Mouse (Mus musculus) central nervous system, embryonic 18 days (tissue): ENCODE data around the gene Ptprc. TPM values are rescaled to one million over a fixed set of nuclear protein-coding genes. Genes with fewer than 3 reads are reported as not detected.

Experiments
- polyA plus RNA-seq: library from polyadenylated mRNA; depleted of rRNA; stranded (reverse); fragments of >200 nt; gene quantifications from 2 replicates; pipeline ENCODE4 v1.2.3, GENCODE M21; 2012; rRNA removed

The Ptprc gene
- polyA plus RNA-seq = 0.84 and 1.1 TPM in 2 replicates

GRCm38 (mm10) chr1:138175494-138175893 is at the start of gene Ptprc:
TSS of gene Ptprc (minus strand) at chr1:138175708.

Other genes starting within 250 kb of the Ptprc start
- not detected in 2 replicates for gene Atp6v1g3, start 98.0 kb upstream of the Ptprc start, polyA plus RNA-seq